10 mouse cellular contexts compared by ENCODE assay signal in the genomic region with DNA sequence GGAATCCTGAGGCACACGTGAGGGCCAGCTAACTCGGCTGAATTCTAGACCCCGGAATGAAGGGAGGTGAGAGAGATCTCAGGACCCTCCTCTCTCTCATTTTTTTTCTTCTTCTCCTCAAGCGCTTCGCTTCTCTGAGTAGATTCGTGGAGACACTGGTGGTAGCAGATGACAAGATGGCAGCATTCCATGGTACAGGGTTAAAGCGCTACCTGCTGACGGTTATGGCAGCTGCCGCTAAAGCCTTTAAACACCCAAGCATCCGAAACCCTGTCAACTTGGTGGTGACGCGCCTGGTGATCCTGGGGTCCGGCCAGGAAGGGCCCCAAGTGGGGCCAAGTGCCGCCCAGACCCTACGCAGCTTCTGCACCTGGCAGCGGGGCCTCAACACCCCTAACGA. TPM values are rescaled to one million over a fixed set of nuclear protein-coding genes. Genes with fewer than 3 reads are reported as not detected.
DNase-seq lines count a peak whose midpoint lies in the region; ATAC-seq and TF ChIP-seq lines count a peak whose summit lies in the region.
"Had no signal": no experiment of that assay in that cellular context is flagged by ENCODE, and none has a peak within 500 bp of the region (broad histone marks: within the 10 kb centered on the region; RNA-seq: fewer than 3 reads in every experiment).

No protein-coding gene starts in this region.

- peak overlapping the region; percentile 66 for H3K27ac ChIP-seq in layer of hippocampus, adult 2 months
- peak overlapping the region; percentile 97 for H3K27ac ChIP-seq in embryonic facial prominence, embryonic 15.5 days (replicated peaks)
- H3K27ac ChIP-seq in intestine, embryonic 14.5 days (ENCODE audit: low read depth) = peak overlapping the region; percentile 49; the same call in 1 of the 2 replicates
- peak overlapping the region; percentile 77; the same call in 1 of the 2 replicates for H3K27ac ChIP-seq in neural tube, embryonic 13.5 days (replicated peaks)

- H3K9ac ChIP-seq in embryonic facial prominence, embryonic 15.5 days = peak overlapping the region; percentile 21
- H3K9ac ChIP-seq in intestine, embryonic 14.5 days (ENCODE audit: low read length) = no peak overlapping the region
- H3K9ac ChIP-seq in neural tube, embryonic 13.5 days = no peak overlapping the region

- TF ChIP-seq CTCF in layer of hippocampus, adult 2 months (conservative IDR thresholded peaks at IDR 0.05) = no peak

- H3K4me3 ChIP-seq in layer of hippocampus, adult 2 months = peak overlapping the region; percentile 24; the same call in 1 of the 2 replicates
- peak overlapping the region; percentile 50 for H3K4me3 ChIP-seq in embryonic facial prominence, embryonic 15.5 days (replicated peaks)
- H3K4me3 ChIP-seq in intestine, embryonic 14.5 days (ENCODE audit: low read depth, low read length) = peak overlapping the region; percentile 28; the same call in 1 of the 2 replicates
- H3K4me3 ChIP-seq in neural tube, embryonic 13.5 days = no peak overlapping the region

- H3K9me3 ChIP-seq in embryonic facial prominence, embryonic 15.5 days (replicated peaks) = no peaks in the 10 kb centered on the region
- no peaks in the 10 kb centered on the region for H3K9me3 ChIP-seq in intestine, embryonic 14.5 days (ENCODE audit: control insufficient read depth, low read length)
- H3K9me3 ChIP-seq in neural tube, embryonic 13.5 days = no peaks in the 10 kb centered on the region

- no peaks in the 10 kb centered on the region for H3K27me3 ChIP-seq in embryonic facial prominence, embryonic 15.5 days
- H3K27me3 ChIP-seq in intestine, embryonic 14.5 days (replicated peaks; ENCODE audit: control insufficient read depth, insufficient read depth, low read length) = no peaks in the 10 kb centered on the region
- H3K27me3 ChIP-seq in neural tube, embryonic 13.5 days = no peaks in the 10 kb centered on the region

- H3K4me1 ChIP-seq in embryonic facial prominence, embryonic 15.5 days = peaks cover 68% of the 10 kb centered on the region
- H3K4me1 ChIP-seq in intestine, embryonic 14.5 days (replicated peaks; ENCODE audit: control insufficient read depth, insufficient read depth, low read length) = peaks cover 36% of the 10 kb centered on the region
- peaks cover 53% of the 10 kb centered on the region for H3K4me1 ChIP-seq in neural tube, embryonic 13.5 days (replicated peaks)

- 32% methylated on average over 17 of the region's 17 CpGs for WGBS in embryonic facial prominence, embryonic 15.5 days
- WGBS in intestine, embryonic 14.5 days = 57% methylated on average over 17 of the region's 17 CpGs
- 58% methylated on average over 17 of the region's 17 CpGs for WGBS in neural tube, embryonic 13.5 days

- peak overlapping the region; percentile 74 for H3K4me2 ChIP-seq in embryonic facial prominence, embryonic 15.5 days (replicated peaks)
- peak overlapping the region; percentile 60 for H3K4me2 ChIP-seq in intestine, embryonic 14.5 days (ENCODE audit: low read length)
- H3K4me2 ChIP-seq in neural tube, embryonic 13.5 days = peak overlapping the region; percentile 53

- no peak for DNase-seq in layer of hippocampus, adult 2 months (ENCODE audit: low spot score in 2 of 2)
- DNase-seq in layer of hippocampus, postnatal 10 days (ENCODE audit: low spot score in 2 of 2) = no peak
- no peak for DNase-seq in intestine, embryonic 14.5 days (ENCODE audit: low spot score)
- DNase-seq in layer of hippocampus, adult 9-11 months = no peak
- DNase-seq in embryo, embryonic 11 days = no peak
- DNase-seq: cerebellum, adult 11-12 months had no signal

- peaks cover 26% of the 10 kb centered on the region for H3K36me3 ChIP-seq in embryonic facial prominence, embryonic 15.5 days
- H3K36me3 ChIP-seq in intestine, embryonic 14.5 days (ENCODE audit: control insufficient read depth, insufficient read depth, low read length) = peaks cover 6% of the 10 kb centered on the region; the same call in 1 of the 2 replicates
- no peaks in the 10 kb centered on the region for H3K36me3 ChIP-seq in neural tube, embryonic 13.5 days

- no peak for ATAC-seq in embryonic facial prominence, embryonic 15.5 days (ENCODE audit: insufficient number of reproducible peaks, low FRiP score, low TSS enrichment, low read depth)
- ATAC-seq in intestine, embryonic 14.5 days (replicated peaks; ENCODE audit: low FRiP score, low TSS enrichment, low read depth) = no peak
- no peak for ATAC-seq in neural tube, embryonic 13.5 days (ENCODE audit: low read depth)
- no peak for ATAC-seq in erythroid progenitor cell, adult 5-6 weeks (replicated peaks; ENCODE audit: low FRiP score, poor library complexity, severe bottlenecking)

RNA-seq across cellular contexts. Expression of a gene that starts 1.2 kb away (rescaled TPM):
- 100 to 1,000 TPM; 254 to 273 TPM for total RNA-seq in layer of hippocampus, adult 2 months (2021)
- 100 to 1,000 TPM; 235 to 249 TPM for total RNA-seq in layer of hippocampus, postnatal 10 days (2021)
- polyA plus RNA-seq in embryonic facial prominence, embryonic 15.5 days (2015; fragmentation: Nextera tagmentation; extraction: Ambion mirVana) = 217 and 248 TPM in 2 replicates
- 247 and 258 TPM in 2 replicates for polyA plus RNA-seq in intestine, embryonic 14.5 days (2014; fragmentation: Nextera tagmentation; extraction: Ambion mirVana)
- polyA plus RNA-seq in neural tube, embryonic 13.5 days (2015; fragmentation: Nextera tagmentation; extraction: Ambion mirVana) = 257 and 263 TPM in 2 replicates
- total RNA-seq in erythroid progenitor cell, adult 5-6 weeks (2015; ENCODE audit: low replicate concordance) = 86.5 and 106 TPM in 2 replicates
- 40.8 and 73.3 TPM in 2 replicates for total RNA-seq in erythroid progenitor cell, adult 5-6 weeks (2017; ENCODE audit: low replicate concordance)

RNA-seq across cellular contexts. Expression of a gene that starts 2.2 kb away (rescaled TPM):
- 10 to 100 TPM in 1 of 2 experiments, 1 to 10 TPM in 1; 9.6 to 10.9 TPM for total RNA-seq in layer of hippocampus, adult 2 months (2021)
- total RNA-seq in layer of hippocampus, postnatal 10 days (2021) = 1 to 10 TPM; 5.6 to 7.1 TPM
- 26.0 and 26.6 TPM in 2 replicates for polyA plus RNA-seq in embryonic facial prominence, embryonic 15.5 days (2015; fragmentation: Nextera tagmentation; extraction: Ambion mirVana)
- 5.0 and 6.1 TPM in 2 replicates for polyA plus RNA-seq in intestine, embryonic 14.5 days (2014; fragmentation: Nextera tagmentation; extraction: Ambion mirVana)
- polyA plus RNA-seq in neural tube, embryonic 13.5 days (2015; fragmentation: Nextera tagmentation; extraction: Ambion mirVana) = 3.0 and 4.3 TPM in 2 replicates
- 0.42 TPM in 1 of 2 replicates, not detected in the other for total RNA-seq in erythroid progenitor cell, adult 5-6 weeks (2015; ENCODE audit: low replicate concordance)
- total RNA-seq in erythroid progenitor cell, adult 5-6 weeks (2017; ENCODE audit: low replicate concordance) = not detected in 2 replicates
- total RNA-seq: granulocyte monocyte progenitor cell, adult 5-6 weeks had no signal

RNA-seq across cellular contexts. Expression of a gene that starts 17.7 kb away (rescaled TPM):
- total RNA-seq in layer of hippocampus, adult 2 months (2021) = 10 to 100 TPM; 73.1 to 79.3 TPM
- total RNA-seq in layer of hippocampus, postnatal 10 days (2021) = 10 to 100 TPM; 65.4 to 67.1 TPM
- polyA plus RNA-seq in embryonic facial prominence, embryonic 15.5 days (2015; fragmentation: Nextera tagmentation; extraction: Ambion mirVana) = 75.5 and 86.7 TPM in 2 replicates
- polyA plus RNA-seq in intestine, embryonic 14.5 days (2014; fragmentation: Nextera tagmentation; extraction: Ambion mirVana) = 65.5 and 68.4 TPM in 2 replicates
- polyA plus RNA-seq in neural tube, embryonic 13.5 days (2015; fragmentation: Nextera tagmentation; extraction: Ambion mirVana) = 94.0 and 97.8 TPM in 2 replicates
- total RNA-seq in erythroid progenitor cell, adult 5-6 weeks (2015; ENCODE audit: low replicate concordance) = 19.7 and 20.5 TPM in 2 replicates
- 26.8 and 40.8 TPM in 2 replicates for total RNA-seq in erythroid progenitor cell, adult 5-6 weeks (2017; ENCODE audit: low replicate concordance)

RNA-seq across cellular contexts. Expression of a gene that starts 18.2 kb away (rescaled TPM):
- total RNA-seq in layer of hippocampus, adult 2 months (2021) = 10 to 100 TPM; 14.9 to 17.2 TPM
- total RNA-seq in layer of hippocampus, postnatal 10 days (2021) = 10 to 100 TPM; 15.2 to 16.7 TPM
- polyA plus RNA-seq in embryonic facial prominence, embryonic 15.5 days (2015; fragmentation: Nextera tagmentation; extraction: Ambion mirVana) = 92.7 and 101 TPM in 2 replicates
- polyA plus RNA-seq in intestine, embryonic 14.5 days (2014; fragmentation: Nextera tagmentation; extraction: Ambion mirVana) = 47.0 and 55.3 TPM in 2 replicates
- 38.6 and 38.7 TPM in 2 replicates for polyA plus RNA-seq in neural tube, embryonic 13.5 days (2015; fragmentation: Nextera tagmentation; extraction: Ambion mirVana)
- total RNA-seq in erythroid progenitor cell, adult 5-6 weeks (2015; ENCODE audit: low replicate concordance) = 214 and 248 TPM in 2 replicates
- total RNA-seq in erythroid progenitor cell, adult 5-6 weeks (2017; ENCODE audit: low replicate concordance) = 39.7 and 114 TPM in 2 replicates

RNA-seq across cellular contexts. Expression of a gene that starts 27.6 kb away (rescaled TPM):
- 1 to 10 TPM; 1.2 to 1.9 TPM for total RNA-seq in layer of hippocampus, adult 2 months (2021)
- total RNA-seq in layer of hippocampus, postnatal 10 days (2021) = 1 to 10 TPM; 2.1 to 4.6 TPM
- polyA plus RNA-seq in embryonic facial prominence, embryonic 15.5 days (2015; fragmentation: Nextera tagmentation; extraction: Ambion mirVana) = 1.3 and 1.9 TPM in 2 replicates
- 2.5 and 5.2 TPM in 2 replicates for polyA plus RNA-seq in intestine, embryonic 14.5 days (2014; fragmentation: Nextera tagmentation; extraction: Ambion mirVana)
- 4.1 and 6.8 TPM in 2 replicates for polyA plus RNA-seq in neural tube, embryonic 13.5 days (2015; fragmentation: Nextera tagmentation; extraction: Ambion mirVana)
- 16.8 TPM in 1 of 2 replicates, not detected in the other for total RNA-seq in erythroid progenitor cell, adult 5-6 weeks (2015; ENCODE audit: low replicate concordance)
- not detected in 2 replicates for total RNA-seq in erythroid progenitor cell, adult 5-6 weeks (2017; ENCODE audit: low replicate concordance)

Comparison
In these comparisons a context has a peak if more than half of its experiments do, and no peak if none do; other contexts are left out.
1. RNA of a gene that starts 2.2 kb away (total RNA-seq): 9.6 to 10.9 TPM in layer of hippocampus, adult 2 months and 5.6 to 7.1 TPM in layer of hippocampus, postnatal 10 days; 0.42 TPM in erythroid progenitor cell, adult 5-6 weeks; every median in the first group is over 4 times any median in the second.
2. Peak in every context shown above with its lines, with median percentiles within 50 percentile points of each other: H3K27ac ChIP-seq and H3K4me2 ChIP-seq.